Mouse (Mus musculus) intestine, embryonic 14.5 days (tissue): ENCODE measurements around the gene B3gat1. TPM values are rescaled to one million over a fixed set of nuclear protein-coding genes. Genes with fewer than 3 reads are reported as not detected.

Experiments used
- ATAC-seq: fragments of 200-750 bp; cut with Nextera tagmentation; replicated peaks from 2 replicates; pipeline ENCODE4 v1.8.0; 2017; ENCODE audit warnings: low read depth, moderate number of reproducible peaks, moderate TSS enrichment, moderate library complexity; ENCODE audit not compliant: low FRiP score, low TSS enrichment
- DNase-seq: peaks from one replicate; pipeline ENCODE4 v3.0.0-alpha.2; 2018; ENCODE audit warnings: low spot score
- H3K27ac ChIP-seq: fragments of 300-500 bp; sonication (generic); 2 replicates; pipeline ENCODE4 v1.5.1; 2014; ENCODE audit warnings: low read depth, mild to moderate bottlenecking, control low read depth
- H3K27me3 ChIP-seq: fragments of 300-500 bp; sonication (generic); replicated peaks from 2 replicates; pipeline ENCODE4 v1.6.1; 2014; ENCODE audit warnings: low read length, control low read depth; ENCODE audit not compliant: control insufficient read depth, insufficient read depth
- H3K36me3 ChIP-seq: fragments of 300-500 bp; sonication (generic); 2 replicates; pipeline ENCODE4 v1.6.1; 2014; ENCODE audit warnings: low read length, control low read depth; ENCODE audit not compliant: control insufficient read depth, insufficient read depth
- H3K4me1 ChIP-seq: fragments of 300-500 bp; sonication (generic); replicated peaks from 2 replicates; pipeline ENCODE4 v1.6.1; 2014; ENCODE audit warnings: low read length, control low read depth, mixed read lengths; ENCODE audit not compliant: control insufficient read depth, insufficient read depth
- H3K4me2 ChIP-seq: fragments of 300-500 bp; sonication (generic); 2 replicates; pipeline ENCODE4 v1.6.1; 2014; ENCODE audit warnings: low read length
- H3K4me3 ChIP-seq: fragments of 300-500 bp; sonication (generic); 2 replicates; pipeline ENCODE4 v1.5.1; 2014; ENCODE audit warnings: low read depth, low read length, control low read depth, mixed read lengths
- H3K9ac ChIP-seq: fragments of 300-500 bp; sonication (generic); 2 replicates; pipeline ENCODE4 v1.6.1; 2014; ENCODE audit warnings: mild to moderate bottlenecking, low read length
- H3K9me3 ChIP-seq: fragments of 300-500 bp; sonication (generic); 2 replicates; pipeline ENCODE4 v1.6.1; 2016; ENCODE audit warnings: low read length, control low read depth; ENCODE audit not compliant: control insufficient read depth
- WGBS: fragments of 180-500 bp; shearing (Covaris S2); extraction: QIAGEN DNeasy Blood & Tissue Kit; methylation state at CpG from one replicate; pipeline ENCODE4 v1.1.7; 2014; 5-methylcytosine and 5-hydroxymethylcytosine counted together
- polyA plus RNA-seq: library from polyadenylated mRNA; unstranded; fragments of >200 nt; fragmentation: Nextera tagmentation; extraction: Ambion mirVana; gene quantifications from 2 replicates; pipeline ENCODE4 v1.2.1, GENCODE M21; 2014

The B3gat1 gene
- polyA plus RNA-seq, 1 experiment from 2014 or later: 0.50 TPM

- Histone ChIP-seq H3K4me3 (no peak overlapping the region), H3K36me3 (no peaks in the 10 kb centered on the region), H3K27ac (no peak overlapping the region), H3K4me1 (no peaks in the 10 kb centered on the region), H3K27me3 (no peaks in the 10 kb centered on the region), H3K4me2 (no peak overlapping the region), H3K9me3 (no peaks in the 10 kb centered on the region), H3K9ac (no peak overlapping the region)
- ATAC-seq: no peak
- DNase-seq: no peak
- WGBS: 83% methylated on average over 3 of the region's 3 CpGs
These were observed 64.7 kb downstream of the B3gat1 start for GRCm38 (mm10) chr9:26798205-26798604.

- Histone ChIP-seq H3K9ac (no peak overlapping the region), H3K27ac (no peak overlapping the region)
These were observed 65.2 kb downstream of the B3gat1 start for GRCm38 (mm10) chr9:26798731-26799130.

DNA sequence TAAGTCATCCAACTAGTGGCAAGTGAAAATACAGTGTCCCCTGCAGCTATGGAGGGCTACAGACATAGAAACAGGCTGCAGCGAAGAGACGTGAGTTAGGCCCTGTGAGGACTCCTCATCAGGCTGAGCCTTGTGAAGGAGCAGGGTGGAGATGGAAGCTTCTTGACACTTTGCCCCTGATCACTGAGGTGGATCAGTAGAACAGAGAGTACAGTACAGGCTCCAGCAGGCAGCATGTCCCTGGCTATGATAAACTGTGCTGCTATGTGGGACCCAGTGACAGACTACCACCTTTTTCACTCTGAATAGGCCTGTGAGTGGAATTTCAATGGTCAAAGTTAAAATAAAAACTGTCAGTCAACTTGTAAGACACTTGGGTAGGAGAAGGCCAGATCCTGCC lies 66.8 kb downstream of the B3gat1 start:
- H3K9me3 ChIP-seq: no peaks in the 10 kb centered on the region
- 93% methylated on average over 2 of the region's 2 CpGs for WGBS

More at GRCm38 (mm10) chr9:26798731-26799130, 65.2 kb downstream of the B3gat1 start:
- H3K9me3 ChIP-seq: no peaks in the 10 kb centered on the region
- H3K4me3 ChIP-seq: no peak overlapping the region
- no peak overlapping the region for H3K4me2 ChIP-seq
- no peaks in the 10 kb centered on the region for H3K4me1 ChIP-seq
- no peaks in the 10 kb centered on the region for H3K27me3 ChIP-seq
- ATAC-seq (no peak), DNase-seq (no peak)
- 76% methylated on average over 1 of the region's 1 CpGs for WGBS
- H3K36me3 ChIP-seq: no peaks in the 10 kb centered on the region

DNA sequence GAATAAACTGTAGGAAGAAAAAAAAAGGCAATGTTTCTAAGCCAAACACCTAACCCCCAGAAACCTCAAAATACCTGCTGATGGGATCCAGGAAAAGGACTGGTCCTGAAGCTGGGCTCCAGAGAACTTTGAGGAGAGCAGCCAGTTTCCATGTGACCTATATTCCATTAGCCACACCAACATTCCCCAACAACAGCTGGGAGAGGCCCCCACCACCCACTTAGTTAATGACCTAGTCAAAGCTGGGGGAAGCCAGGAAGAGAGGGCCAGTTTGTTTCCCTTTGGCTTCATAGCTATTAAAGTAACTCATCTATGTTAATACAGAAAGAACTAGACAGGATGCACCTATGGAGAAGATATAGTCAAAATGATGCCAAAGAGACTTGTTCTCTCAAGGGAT lies 70.8 kb downstream of the B3gat1 start:
- Histone ChIP-seq H3K4me3 (no peak overlapping the region), H3K27me3 (no peaks in the 10 kb centered on the region), H3K36me3 (no peaks in the 10 kb centered on the region), H3K9me3 (no peaks in the 10 kb centered on the region), H3K4me1 (peaks cover 5% of the 10 kb centered on the region), H3K27ac (no peak overlapping the region), H3K4me2 (no peak overlapping the region), H3K9ac (no peak overlapping the region)
- ATAC-seq (no peak), DNase-seq (no peak)

More for the DNA sequence above, 66.8 kb downstream of the B3gat1 start:
- ATAC-seq (no peak), DNase-seq (no peak)
- no peak overlapping the region for H3K4me2 ChIP-seq
- H3K4me1 ChIP-seq: no peaks in the 10 kb centered on the region
- no peaks in the 10 kb centered on the region for H3K36me3 ChIP-seq
- no peaks in the 10 kb centered on the region for H3K27me3 ChIP-seq
- H3K27ac ChIP-seq: no peak overlapping the region
- H3K9ac ChIP-seq: no peak overlapping the region
- H3K4me3 ChIP-seq: no peak overlapping the region

GRCm38 (mm10) chr9:26805935-26806666 lies 72.6 kb downstream of the B3gat1 start, which contains the start of gene Glb1l2:
TSS of gene Glb1l2 (minus strand) at chr9:26806468.
- H3K27ac ChIP-seq: no peak within 1 kb of the TSS
- ATAC-seq: peak; percentile 100

GRCm38 (mm10) chr9:26808735-26809134 lies 75.2 kb downstream of the B3gat1 start:
- H3K27me3 ChIP-seq: no peaks in the 10 kb centered on the region
- H3K4me3 ChIP-seq: no peak overlapping the region
- no peaks in the 10 kb centered on the region for H3K36me3 ChIP-seq
- WGBS: 83% methylated on average over 2 of the region's 2 CpGs
- H3K9ac ChIP-seq: no peak overlapping the region
- no peak overlapping the region for H3K4me2 ChIP-seq
- peaks cover 5% of the 10 kb centered on the region for H3K4me1 ChIP-seq
- ATAC-seq (no peak), DNase-seq (no peak)
- no peak overlapping the region for H3K27ac ChIP-seq
- H3K9me3 ChIP-seq: no peaks in the 10 kb centered on the region

More at GRCm38 (mm10) chr9:26805935-26806666, 72.6 kb downstream of the B3gat1 start, which contains the start of gene Glb1l2:
- H3K4me1 ChIP-seq: peaks cover 5% of the 10 kb centered on the region
- peak; percentile 95 for DNase-seq
- peak within 1 kb of the TSS; percentile 42 for H3K4me3 ChIP-seq
- H3K4me2 ChIP-seq: peak within 1 kb of the TSS; percentile 75
- H3K36me3 ChIP-seq: no peaks in the 10 kb centered on the region
- H3K9me3 ChIP-seq: no peaks in the 10 kb centered on the region
- under 1% methylated on average over 33 of the region's 33 CpGs for WGBS
- no peaks in the 10 kb centered on the region for H3K27me3 ChIP-seq
- H3K9ac ChIP-seq: peak within 1 kb of the TSS; percentile 35

Other genes starting within 250 kb of the B3gat1 start
- 1.9 and 3.1 TPM in 2 replicates for gene Glb1l2, start 72.7 kb downstream of the B3gat1 start, polyA plus RNA-seq
- gene Glb1l3, start 127.2 kb downstream of the B3gat1 start, polyA plus RNA-seq: not detected in 2 replicates
- gene Gm1110, start 189.4 kb downstream of the B3gat1 start, polyA plus RNA-seq: not detected in 2 replicates